Mouse (Mus musculus): ENCODE measurements around the gene Ccdc124.

GRCm38 (mm10) chr8:70899226-70899625 is 25.5 kb upstream of the Ccdc124 start:
- no peak for TF ChIP-seq CEBPB (IDR thresholded peaks at IDR 0.05; ENCODE audit: low read depth)
- TF ChIP-seq CTCF (IDR thresholded peaks at IDR 0.05; ENCODE audit: control insufficient read depth, insufficient read depth, insufficient read length), result no peak
